Mouse (Mus musculus): ENCODE results near the gene Fah.

GRCm38 (mm10) chr7:84591347-84591746, 15.2 kb downstream of the Fah start:
- no peak for TF ChIP-seq CTCF (conservative IDR thresholded peaks at IDR 0.05; ENCODE audit: insufficient read depth, insufficient read length, low read depth, low read length)
- no peak for TF ChIP-seq POLR2A (IDR thresholded peaks at IDR 0.05; ENCODE audit: low read depth, low read length)

All from kidney, adult 2 months (tissue).